Mouse (Mus musculus) liver, postnatal 0 days (tissue): ENCODE measurements around the gene Sod3.

Experiments used
- CTCF ChIP-seq: sonication (generic); IDR thresholded peaks from 2 replicates; pipeline ENCODE4 v1.5.1; 2016; ENCODE audit warnings: antibody characterized with exemption, low read depth
- EP300 ChIP-seq: IDR thresholded peaks from 2 replicates; pipeline ENCODE4 v1.6.1; 2016; ENCODE audit warnings: antibody characterized with exemption, low read depth, mild to moderate bottlenecking

GRCm38 (mm10) chr5:52358120-52358519 lies 5.5 kb upstream of the Sod3 start:
- no peak for TF ChIP-seq CTCF
- TF ChIP-seq EP300: no peak
